Mouse (Mus musculus) induced T-regulatory cell, adult 2 months (primary cell): ENCODE measurements around the gene Xrcc5.

Source experiments
- DNase-seq: peaks from one replicate; pipeline ENCODE4 v3.0.0-alpha.2; 2012; ENCODE audit warnings: low read depth

Gene Xrcc5

DNA sequence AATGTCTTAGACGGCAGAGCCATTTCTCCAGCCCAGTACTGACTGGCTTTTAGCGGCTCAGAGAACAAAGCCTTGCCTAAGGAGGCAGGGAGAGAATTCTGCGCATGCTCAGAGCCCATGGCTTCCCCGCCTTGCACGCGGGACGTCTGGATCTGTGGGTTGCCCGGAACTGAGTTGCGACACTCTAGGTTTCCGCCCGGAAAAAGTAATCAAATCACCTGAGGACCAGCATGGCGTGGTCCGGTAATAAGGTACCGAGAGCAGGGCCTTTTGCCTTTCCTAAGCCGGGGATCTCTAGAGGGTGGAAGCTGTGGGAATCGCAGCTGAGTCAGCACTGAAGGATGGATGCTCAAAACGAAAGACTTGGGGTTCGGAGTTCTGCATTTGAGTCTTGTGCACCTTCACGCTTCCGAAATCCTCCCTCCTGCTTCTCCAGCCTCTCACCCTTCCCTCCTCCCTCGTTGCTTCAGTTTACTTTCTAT lies at the start of gene Xrcc5:
Gene Xrcc5, plus strand, starts transcription at position 105 of the 482 bp plus-strand sequence.
- DNase-seq, result peak; percentile 96

DNA sequence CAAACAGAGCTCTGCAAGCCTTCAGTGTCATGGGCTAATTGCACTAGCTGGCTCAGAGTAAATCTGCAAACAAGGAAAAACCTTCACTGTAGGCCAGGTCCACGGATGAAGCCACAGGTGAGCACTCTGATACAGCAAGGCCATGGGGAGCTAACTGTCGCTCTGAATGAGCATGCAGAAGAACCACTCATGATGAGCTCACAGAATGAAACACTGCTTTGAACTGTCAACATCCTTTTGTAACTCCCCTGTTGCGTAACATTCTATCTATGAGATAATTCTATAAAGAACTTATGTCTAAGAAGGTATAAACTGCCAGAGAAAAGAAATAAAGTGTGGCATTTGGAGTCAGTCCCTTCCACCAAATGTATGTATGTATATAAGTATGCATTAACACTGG lies 44.1 kb upstream of the Xrcc5 start:
- DNase-seq, result no peak

DNA sequence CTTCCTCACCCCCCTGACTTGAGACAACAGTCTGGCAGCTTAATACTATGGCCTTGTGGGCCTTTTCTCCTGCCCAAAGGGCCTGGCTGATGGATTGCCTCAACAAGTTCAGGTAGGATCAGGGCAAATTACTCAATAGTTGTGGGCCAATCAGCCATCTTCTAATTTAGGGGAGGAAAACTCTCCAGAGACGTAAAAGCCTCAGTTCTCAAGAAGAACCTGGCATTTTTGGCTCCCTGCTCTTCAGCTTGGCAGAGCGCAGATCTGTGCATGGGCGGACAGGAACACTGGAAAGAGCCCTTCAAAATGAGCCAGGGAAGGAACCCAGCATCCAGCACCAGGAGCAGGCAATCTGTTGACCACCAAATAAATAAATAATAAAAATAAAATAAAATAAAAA lies 29.1 kb upstream of the Xrcc5 start:
- no peak for DNase-seq

DNA sequence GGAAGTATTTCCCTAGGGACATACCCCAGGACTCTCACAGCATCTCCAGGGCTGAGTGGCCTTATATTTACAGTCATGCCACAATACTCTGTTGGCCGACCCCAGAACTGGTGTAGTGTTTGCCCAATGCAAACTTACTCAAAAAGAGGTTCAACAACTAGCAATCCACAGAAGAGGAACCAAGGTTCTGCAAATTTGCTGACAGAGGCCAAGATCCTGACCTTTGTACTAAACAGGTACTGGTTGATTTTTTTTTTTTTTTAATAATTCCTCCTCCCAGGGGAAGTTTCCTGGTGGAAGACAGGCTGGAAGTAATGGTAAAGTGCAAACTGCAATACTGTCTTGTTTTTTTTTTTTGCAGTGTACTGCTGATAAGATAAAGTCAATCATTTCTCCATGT lies 24.6 kb upstream of the Xrcc5 start:
- no peak for DNase-seq

DNA sequence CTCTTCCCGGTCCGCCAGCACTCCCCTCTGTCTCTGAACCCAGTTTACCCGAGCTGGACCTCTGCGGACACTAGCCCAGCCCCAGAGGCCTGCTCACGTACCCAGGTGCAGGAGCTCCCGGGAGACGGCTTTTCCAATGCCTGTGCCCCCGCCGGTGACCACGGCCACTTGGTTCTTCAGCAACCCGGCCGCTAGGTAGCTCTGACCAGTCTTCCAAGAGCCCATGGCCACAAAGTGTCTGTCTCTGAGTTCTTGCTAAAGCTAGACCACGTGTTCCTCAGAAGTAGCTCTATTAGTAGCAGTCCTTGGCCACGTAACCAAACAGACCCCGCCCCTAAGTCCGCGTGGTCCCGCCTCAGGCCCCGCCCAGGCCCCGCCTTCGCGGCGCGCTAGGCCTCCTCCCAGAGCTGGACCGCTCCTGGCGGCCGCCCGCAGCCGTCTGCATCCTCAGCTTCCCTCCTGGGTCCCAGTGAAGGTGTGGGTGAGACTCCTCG lies 23.2 kb upstream of the Xrcc5 start, which contains the start of the genes Pecr and Tmem169:
Gene Pecr, minus strand, starts transcription at position 323 of the 494 bp plus-strand sequence.
Gene Tmem169, plus strand, starts transcription at position 378 of the 494 bp plus-strand sequence.
- peak; percentile 91 for DNase-seq

DNA sequence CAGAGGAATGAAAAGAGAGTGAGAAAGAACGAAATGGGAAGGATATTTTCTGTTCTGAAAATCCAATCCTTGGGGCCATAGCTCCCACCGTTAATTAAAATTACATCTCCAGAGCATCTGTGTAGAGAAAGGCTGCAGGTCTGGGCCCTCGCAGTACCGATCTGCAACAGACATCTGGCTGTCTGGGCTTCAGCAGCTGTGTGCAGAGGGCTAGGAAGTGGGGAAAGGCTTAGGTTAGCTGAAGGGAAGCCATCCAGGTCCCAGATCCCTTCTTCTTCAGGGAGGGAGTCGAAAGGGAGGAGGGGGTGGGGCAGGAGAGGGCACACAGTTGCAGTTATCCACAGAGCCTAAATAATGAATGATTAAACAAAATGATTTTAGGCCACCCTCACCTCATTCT lies 22.7 kb upstream of the Xrcc5 start:
- DNase-seq, result no peak

DNA sequence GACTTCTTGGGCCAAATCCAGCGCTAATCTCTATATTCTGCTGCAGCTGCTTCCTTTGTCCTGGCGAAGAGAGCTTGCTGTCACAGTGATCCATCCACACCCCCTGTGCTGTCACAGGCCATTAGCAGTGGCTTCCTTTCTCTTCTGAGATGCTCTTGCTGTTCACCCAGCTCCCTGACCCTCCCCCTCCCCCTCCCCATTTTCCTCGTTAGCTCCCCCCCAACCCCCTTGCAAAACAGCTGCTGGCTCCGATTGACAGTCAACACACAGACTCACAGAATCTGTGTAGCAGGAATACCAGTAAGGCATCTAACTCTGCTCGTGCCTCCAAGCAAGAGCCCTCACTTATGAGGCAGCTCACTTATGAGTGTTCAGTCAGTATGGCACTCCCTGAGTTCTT lies 20.3 kb upstream of the Xrcc5 start:
- no peak for DNase-seq

DNA sequence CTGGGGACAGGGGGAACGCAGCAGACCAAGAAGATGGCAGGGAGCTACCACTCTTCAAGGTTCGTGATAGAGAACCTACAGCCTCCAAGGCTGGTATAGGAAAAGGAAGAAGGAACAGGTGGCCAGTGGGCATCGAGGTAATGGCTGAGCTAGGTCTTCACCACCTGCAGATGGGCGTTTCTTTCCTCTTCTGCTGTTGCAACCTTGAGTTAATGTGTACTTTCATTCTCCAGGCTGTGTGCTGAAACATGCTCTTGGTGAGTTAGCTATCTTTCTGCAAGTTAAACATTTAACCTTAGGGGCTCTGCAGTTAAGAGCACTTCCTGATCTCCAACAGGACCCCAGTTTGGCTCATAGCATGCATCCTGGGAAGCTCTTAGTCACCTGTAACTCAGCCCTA lies 19.3 kb upstream of the Xrcc5 start:
- DNase-seq, result no peak

DNA sequence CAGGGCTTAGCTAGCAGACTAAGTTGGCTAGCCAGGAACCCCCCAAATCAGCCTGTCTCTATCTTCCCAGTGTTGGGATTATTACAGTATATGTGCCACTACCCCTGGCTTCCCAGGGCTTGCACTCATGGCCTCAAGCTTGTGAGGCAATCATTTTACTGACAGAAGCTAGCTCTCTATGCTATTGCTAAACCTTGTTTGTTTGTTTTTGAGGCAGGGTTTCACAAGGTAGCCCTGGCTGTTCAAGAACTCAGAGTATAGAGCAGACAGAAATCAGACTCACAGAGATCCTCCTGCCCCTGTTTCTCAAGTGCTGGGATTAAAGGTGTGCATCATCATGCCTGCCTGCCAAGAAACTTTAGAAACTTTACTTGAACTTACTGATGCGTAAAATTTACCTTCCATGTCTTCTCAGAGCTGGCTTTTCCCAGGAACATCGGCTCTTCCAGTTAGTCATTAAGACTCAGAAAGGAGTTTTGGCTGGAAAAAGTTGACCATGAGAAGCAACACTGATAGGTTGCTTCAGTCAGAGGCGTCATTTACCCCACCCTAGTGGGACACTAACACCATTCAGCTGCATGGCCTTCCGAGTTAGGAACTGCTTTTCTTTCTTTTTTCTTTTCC lies 18.6 kb upstream of the Xrcc5 start:
- no peak for DNase-seq

DNA sequence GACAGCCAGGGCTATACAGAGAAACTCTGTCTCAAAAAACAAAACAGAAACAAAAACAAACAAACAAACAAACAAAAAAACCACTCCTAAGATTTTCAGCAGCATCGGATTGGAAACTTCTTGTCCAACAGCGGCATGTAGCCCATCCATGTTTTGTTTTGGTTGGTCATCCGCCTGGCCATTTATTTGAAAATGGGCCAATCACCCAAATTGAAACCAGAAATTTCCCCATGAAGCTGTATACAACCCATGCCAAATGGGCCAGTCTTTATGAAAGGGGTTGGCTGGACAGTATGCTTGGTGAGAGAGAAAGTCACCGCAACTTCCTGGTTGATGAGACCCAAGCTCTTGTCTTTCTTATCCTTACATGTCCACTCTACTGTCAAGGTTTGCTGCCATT lies 16.3 kb upstream of the Xrcc5 start:
- no peak for DNase-seq

DNA sequence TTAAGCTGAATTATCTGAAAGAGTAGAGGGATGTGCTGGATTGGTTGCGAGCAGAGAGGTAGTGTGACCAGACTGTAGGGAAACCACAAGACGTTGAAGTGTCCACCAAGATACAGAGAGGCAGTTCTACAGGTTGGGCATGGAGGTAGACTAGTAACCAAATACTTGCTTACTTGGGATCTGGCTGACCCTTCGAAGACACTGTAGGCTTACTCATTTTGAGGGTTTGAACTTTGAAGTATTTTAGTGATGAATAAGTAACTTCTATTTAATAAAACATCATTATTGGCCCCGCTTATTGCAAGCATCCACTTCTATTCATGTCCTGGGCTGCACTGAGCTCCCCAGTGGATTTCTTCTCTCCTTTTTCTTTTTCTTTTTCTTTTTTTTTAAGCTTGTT lies 15.8 kb upstream of the Xrcc5 start:
- no peak for DNase-seq

DNA sequence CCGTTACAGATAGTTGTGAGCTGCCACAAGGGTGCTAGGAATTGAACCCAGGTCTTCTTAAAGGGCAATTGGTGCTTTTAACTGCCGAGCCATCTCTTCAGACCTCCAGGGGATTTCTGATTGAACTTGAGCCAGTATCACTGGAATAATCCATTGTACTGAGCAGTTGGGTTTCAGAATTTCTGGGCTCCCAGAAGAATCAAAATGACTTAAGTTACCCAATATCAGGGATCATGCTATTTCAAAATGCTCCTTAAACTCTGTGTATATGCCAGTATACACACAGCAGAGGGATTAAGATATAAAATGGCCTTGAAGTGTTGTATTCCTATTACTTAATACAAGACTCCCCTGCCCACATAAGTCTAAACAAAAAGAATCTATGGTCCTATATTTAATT lies 15.3 kb upstream of the Xrcc5 start:
- DNase-seq, result no peak

DNA sequence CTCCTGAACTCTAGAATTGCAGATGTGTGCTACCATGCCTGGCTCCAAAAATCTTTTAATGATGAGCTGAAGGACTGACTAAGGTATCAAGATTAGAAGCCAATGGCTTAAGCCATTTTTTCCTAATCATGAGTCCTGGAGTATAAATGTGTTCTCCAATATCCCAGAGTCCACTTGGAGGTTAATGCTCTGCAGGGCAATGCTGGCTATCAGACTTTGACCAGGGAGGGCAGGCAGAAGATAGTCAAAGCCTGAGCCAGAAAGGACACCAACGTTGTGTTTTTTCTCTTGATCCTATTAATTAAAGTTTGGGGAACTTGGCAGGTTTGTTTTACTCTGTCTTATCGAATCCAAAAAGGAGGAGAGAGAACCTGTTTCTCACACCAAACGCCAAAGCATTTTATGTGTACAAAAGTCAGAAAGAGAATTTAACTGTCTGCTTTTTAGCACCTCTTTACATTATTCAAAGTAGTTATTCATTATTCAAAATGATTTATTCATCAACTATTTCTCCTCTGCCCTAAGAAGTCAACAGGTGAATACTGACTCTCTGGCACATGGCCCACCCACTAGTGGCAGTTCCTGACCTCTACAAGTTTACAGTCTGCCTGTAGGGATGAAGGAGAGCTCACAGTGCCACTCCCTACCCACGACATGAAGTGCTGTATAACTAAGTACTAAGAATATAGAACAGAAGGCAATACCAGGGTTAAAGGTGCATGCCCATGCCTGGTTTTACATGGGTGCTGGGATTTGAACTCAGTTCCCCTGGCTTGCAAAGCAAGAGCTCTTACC lies 13.2 kb upstream of the Xrcc5 start:
- DNase-seq, result no peak

DNA sequence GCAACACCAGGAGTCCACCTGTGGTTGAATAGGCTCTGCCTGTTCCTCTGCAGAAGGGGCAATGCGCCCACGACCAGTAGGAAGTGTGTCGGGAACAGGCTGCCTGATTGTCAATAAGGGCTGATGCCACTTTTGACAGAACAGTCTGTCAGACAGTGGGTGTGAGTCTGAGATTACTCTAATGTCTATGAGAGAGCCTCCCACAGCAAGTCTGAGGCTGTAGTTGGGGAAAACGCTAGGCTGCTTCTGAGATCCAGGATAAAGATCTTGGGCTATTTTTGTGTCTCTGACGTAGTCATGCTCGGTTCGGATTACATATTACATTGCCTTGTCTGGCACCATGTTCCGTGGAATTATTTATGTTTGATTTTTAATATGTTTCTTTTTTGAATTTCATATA lies 11.5 kb upstream of the Xrcc5 start:
- no peak for DNase-seq

DNA sequence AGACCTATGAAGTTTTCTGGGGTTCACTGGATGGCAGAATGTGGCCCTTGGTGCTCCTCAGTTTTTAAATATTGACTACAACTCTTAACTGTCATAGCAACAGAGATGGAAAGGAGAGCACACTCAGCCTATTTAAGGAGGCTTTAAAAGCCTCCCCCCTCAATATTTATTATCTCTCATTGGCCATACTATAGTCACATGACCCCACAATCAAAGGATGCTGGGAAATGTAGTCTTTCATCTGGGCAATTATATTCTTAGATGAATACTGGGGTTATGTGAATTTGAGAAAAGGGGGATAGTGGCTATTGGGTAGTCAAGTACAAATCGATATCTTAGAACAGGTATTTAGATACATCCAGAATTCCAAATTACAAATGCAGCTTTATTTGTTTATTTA lies 5.4 kb upstream of the Xrcc5 start:
- DNase-seq, result no peak

DNA sequence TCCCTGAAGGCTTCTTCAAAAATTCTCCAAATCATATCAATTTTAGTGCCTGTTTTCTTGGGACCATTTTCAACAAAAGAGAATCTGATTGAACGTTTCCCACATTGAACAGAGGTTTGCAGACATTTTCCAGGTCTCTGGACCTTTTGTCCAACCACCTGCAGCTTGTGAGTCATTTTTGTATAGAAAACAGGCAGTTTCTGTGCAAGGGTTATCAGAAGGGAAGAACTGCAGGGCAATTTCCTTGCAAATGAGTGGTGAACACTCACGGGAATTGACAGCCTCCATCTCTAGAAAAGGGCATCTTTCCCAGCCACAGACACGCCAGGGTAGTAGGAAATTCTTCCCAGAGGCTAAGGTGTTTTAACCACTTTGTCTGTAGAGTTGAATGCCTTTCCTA lies 980 bp upstream of the Xrcc5 start:
- DNase-seq, result no peak

DNA sequence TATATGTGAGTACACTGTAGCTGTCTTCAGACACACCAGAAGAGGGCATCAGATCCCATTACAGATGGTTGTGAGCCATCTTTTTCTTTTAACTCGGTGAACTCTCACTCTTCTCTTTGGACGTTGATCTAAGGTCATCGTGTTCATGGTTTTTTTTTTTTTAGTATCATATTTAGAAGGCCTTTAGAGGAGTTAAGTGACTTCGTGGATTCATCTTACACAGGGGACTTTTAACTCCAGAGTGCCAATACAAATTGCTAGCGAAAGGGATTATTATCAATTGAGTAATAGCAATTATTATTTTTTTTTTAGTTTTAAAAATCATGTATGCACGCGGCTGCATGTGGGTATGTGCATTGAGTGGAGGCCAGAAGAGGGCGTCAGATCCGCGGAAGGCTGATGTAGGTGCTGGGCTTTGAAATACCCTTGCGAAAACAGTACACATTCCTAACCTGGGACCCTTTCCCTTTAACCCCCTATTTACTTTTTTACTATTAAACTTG lies 491 bp upstream of the Xrcc5 start:
- DNase-seq, result no peak

DNA sequence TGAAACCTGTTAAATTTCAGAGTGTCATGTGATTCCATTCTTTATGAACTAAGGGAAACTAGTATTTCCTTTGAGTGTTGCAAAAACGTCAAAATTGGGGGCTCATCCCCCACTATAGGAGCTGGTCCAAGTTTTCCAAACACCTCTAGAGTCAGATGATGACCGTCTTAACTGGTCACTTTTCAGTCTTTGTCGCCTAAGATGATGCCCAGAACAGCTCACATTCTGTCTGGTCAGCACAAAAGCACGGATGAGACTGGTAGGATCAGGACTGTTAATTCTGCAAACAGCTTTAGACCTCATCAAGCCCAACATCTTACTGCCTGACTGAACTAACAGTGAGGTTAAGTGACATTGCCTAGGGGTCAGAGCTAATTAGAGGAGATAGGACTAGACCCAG lies 1.7 kb downstream of the Xrcc5 start:
- no peak for DNase-seq

DNA sequence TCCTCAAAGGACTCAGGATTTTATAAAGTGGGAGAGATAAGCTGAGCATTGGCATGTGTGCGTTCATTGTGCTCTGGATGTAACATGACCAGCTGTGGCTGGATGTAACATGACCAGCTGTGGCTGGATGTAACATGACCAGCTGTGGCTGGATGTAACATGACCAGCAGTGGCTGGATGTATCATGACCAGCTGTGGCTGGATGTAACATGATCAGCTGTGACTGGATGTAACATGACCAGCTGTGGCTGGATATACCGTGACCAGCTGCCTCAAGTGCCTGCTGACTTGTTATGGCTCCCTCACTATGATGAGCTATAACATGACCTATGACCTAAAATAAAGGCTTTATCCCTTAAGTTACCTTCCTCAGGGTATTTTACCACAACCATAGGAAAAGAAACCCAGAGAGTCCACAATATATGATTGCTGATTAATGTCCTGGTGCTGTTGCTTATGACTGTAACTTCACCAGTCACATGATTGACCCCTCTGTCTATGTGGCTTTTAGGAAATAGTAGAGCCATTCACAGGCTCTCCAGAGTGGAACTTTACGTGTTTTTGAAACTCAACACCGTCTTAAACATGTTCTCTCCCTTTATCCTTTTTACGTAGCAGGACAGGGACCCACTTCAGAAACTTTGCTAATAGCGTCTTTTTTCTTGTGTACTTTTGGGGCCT lies 2.7 kb downstream of the Xrcc5 start:
- DNase-seq, result no peak

DNA sequence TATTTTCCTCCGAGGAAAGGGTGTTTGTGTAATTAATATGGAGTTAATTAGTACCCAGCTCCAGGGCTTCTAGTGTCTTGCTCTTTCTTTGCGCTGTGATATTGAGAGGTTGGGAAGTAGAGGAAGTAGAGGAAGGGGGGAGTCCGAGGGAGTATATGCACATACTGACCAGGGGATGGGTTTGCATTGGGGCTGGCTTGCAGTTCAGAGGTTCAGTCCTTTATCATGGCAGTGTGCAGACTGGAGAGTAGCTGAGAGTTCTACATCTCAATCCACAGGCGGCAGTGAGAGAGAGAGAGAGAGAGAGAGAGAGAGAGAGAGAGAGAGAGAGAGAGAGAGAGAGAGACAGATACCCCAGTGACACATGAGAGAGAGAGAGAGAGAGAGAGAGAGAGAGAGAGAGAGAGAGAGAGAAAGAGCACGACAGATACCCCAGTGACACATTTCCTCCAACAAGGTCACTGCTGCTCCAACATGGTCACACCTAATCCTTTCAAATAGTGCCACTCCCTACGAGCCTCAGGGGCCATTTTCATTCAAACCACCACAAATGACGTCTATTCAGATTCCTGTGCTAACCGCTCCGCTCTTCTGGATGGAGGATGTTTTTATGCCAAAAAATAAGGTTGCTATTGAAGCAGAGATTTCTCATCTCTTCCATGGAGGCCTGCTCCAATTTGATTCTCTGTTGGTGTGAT lies 5.6 kb downstream of the Xrcc5 start:
- no peak for DNase-seq

DNA sequence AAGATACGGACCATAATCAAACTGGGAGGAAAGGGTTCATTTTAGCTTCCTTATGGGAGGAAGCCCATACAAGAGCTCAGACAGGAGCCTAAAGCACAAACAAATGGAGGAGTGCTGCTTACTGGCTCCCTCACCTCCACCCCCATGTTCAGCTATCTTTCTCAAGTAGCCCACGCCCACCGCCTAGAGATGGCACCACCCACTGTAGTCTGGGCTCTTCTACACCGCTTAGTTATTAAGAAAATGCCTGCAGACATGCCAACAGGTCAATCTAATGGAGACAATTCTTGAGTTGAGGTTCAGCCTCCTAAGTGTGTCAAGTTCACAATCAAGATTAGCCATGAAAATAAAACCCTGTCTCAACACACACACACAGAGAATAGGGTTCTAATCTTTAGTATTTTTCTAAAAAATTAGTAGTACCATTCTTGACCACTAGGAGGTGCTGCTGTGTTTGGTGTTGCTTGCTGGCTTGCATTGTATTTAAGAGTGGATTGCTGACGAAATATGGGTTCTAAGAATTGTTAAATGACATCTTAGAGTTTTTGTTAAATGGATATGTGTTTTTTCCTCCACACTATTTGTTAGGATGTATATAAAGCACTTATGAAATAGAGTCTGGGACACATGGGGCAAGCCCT lies 6.3 kb downstream of the Xrcc5 start:
- DNase-seq, result peak; percentile 72

DNA sequence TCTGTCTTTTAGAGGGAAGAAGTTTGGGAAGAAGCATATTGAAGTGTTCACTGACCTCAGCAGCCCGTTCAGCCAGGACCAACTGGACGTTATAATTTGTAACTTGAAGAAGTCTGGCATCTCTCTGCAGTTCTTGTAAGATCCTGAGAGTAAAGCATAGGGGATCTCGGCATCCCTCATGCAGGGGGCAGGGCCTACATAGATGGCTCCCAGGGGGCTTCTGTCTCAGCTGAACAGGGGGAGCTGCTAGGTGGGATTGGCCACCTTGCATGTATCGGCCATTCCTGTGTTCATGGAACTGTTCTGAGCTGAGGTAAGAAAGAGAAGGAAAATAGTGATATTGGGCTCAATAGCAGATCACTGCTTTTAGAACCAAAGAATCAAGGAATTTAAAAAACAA lies 8.2 kb downstream of the Xrcc5 start:
- DNase-seq, result no peak
